Mouse (Mus musculus) naive thymus-derived CD4-positive, alpha-beta T cell, adult 2 months (primary cell): ENCODE measurements around the gene Gipc2.

Source experiments
- DNase-seq: peaks from one replicate; pipeline ENCODE4 v3.0.0-alpha.2; 2011; ENCODE audit warnings: low read depth

Gipc2 gene

DNA sequence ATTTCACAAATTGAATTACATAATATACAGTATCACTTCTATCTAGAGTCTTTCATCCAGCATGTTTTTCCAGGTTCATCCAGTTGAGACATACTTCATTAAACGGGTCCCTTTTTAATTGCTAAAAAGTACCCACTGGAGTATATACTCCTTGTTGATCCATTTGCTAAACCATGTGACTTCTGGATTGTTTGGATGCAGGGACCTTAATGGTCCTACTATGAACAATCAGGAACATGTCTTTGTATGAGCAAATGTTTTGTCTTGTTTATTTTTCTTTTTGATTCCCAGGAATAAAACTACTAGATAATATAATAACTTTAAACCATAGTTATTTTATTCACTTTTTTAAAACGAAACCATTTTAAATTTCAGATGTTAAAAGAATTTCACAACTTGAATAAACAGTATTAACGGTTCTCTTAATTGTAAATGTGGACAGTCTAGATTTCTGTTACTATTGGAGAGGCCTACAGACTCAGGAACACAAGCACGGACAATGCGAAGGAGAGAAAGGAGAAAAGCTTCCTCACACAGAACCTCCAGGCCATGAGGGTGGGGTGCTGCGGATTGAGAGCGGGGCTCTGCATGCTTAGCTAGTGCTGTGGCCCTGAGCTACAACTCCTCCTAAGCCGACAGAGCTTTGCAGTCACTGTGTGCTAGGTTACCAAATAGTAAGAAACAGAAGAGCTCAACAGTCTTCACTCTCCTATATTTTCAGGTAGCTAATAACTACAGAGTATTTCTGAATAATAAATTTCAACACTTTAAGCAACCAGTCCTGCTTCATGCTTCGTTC, 24.8 kb upstream of the Gipc2 start:
- DNase-seq: no peak

DNA sequence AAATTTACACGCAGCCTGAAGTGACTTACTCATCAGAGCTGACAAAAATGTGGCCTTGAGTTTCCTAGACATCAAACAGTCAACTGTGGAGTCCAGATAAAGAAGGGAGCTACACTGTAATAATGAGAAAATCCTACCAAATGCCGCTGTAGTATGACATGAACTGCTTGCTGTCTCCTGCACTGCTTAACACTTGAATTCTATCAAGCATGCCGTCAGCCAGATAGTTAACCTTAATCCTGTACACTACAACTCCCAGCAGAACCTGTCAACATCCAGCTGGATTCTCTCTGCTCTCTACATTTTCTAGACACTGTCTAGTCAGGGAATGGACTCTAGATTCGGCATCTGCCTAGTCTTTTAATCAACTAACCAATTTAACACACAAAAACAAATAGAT, 23.3 kb upstream of the Gipc2 start:
- no peak for DNase-seq

- DNase-seq: no peak
Measured at GRCm38 (mm10) chr3:152186106-152186505, 20.1 kb upstream of the Gipc2 start.

DNA sequence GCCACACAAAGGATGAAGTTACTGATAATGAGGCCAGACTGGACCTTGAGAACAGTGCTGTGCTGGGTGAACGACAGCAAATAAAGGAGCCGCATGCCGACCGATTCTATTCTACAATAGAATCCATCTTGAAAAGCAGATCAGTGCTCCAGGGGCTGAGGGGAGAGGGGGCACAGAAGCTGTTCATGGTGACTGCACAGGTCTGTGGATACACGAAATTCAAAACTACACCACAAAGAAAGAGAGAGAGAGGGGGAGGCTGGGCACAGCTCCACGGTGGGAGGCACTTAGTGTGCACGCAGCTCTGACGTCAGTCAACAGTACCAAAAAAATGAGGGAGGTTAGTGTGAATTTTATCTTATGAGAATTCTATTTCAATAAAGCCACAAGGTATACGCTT, 17.5 kb upstream of the Gipc2 start:
- no peak for DNase-seq

- no peak for DNase-seq
Measured at GRCm38 (mm10) chr3:152180624-152181023, 14.6 kb upstream of the Gipc2 start.

DNA sequence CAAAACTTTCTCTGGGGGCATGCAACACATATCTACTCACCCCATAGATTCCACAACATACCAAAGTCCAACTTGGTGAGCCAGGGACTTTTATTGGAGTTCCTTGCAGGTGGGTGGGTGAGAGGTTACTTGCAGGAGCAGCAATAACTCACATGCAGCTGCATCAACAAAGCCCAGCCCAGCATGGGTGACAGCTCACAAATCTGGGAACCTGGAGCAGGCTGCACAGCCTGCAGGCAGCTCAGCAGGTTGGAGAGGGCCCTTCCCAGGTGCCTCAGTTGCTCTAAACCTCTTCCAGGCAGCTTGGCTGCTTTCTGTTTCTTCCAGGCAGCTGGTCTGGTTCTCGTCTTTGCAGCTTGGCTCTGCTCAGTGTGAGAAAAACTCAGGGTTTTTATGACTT, 13.3 kb upstream of the Gipc2 start:
- DNase-seq: no peak

DNA sequence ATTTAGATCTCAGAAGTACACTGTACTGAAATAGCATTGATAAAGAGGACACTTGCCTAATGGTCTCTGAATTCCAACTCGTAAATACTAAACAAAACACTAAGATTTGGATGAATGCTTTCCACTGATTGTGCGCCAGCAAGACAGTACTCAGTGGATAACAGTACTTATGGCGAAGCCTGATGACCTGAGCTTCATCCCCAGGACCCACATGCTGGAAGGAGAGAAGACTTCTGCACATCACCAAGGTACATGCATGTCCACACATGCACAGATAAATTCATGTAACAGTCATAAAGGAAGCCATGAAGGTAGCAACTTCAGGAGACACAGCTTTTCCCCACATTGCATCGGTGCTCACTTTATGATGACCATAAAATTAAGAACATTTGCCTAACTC, 12.8 kb upstream of the Gipc2 start:
- DNase-seq: no peak

- no peak for DNase-seq
Measured at GRCm38 (mm10) chr3:152172322-152172935, 6.4 kb upstream of the Gipc2 start.

- no peak for DNase-seq
Measured at GRCm38 (mm10) chr3:152171862-152172261, 5.8 kb upstream of the Gipc2 start.

DNA sequence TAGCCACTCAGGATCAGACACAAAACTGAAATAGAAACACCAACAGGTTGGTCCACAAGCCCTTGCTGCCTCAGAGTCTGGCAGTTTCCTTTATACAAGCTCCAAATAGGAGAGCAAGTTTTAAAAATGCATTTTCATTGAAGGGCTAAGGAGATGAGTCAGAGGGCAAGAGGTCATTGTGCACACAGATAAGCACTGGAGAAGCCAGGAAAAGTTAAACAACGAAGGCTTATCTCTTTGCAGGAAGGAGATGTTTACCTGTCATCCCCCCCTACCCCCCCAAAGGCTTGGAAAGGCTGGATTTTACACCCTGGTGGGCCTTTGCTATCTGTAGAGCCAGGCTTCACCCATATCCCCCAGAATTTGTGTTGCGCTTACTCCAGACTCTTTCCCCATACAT, 5.2 kb upstream of the Gipc2 start:
- no peak for DNase-seq

- no peak for DNase-seq
Measured at GRCm38 (mm10) chr3:152170407-152170806, 4.4 kb upstream of the Gipc2 start.

DNA sequence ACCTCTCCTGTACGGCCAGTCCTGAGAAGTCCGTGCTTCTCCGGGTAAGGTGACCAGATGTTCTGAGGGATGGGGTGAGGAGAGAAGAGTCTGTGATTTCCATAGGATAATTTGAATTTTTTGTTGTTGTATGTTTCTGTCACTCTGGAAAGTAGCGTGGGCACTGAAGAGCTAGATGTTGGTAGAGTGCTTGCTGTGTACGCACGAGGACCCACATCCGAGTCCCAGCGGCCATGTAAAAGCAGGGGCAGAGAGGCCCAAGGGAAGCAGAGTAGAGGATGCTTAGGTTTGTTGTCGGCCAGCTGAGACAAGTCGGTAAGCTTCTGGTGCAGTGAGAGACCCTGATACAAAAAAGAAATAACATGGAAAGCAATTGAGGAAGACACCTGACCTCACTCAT, 2.0 kb upstream of the Gipc2 start:
- no peak for DNase-seq

GRCm38 (mm10) chr3:152166699-152167451, 845 bp upstream of the Gipc2 start:
- DNase-seq: no peak

DNA sequence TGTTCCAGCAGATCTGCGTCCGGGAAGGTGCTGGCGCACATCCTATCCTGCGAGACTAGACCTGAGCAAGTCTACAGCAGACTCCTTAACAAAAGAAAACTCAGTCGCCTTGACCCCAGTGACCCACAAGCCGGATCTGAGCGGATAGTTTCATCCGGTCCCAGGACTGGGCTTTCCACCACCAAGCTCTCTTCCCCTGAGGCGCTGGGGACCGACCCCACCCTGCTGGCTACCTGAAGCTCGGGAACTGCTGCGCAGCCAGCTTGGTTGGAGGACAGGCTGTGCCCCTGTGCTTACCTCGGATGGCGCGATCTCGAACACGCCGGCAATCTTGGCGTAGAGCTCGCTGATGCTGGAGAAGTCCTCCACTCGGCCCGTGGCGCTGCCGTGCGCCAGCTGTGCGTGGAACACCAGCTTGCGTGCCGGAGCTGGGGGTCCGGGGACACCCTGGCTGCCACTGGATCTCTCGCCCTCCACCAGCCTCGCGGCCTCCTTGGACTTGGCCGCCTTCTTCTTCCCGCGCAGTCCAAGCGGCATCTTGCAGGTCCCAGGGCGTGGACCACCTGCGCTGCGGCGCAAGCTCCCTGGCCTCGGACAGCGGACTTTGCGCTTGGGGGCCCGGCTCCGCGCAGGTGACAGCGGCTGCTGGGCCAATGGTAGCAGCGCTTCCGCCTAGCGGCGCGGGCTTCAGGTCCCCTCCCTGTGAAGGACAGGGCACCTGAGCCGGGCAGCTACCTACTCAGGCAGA, 505 bp downstream of the Gipc2 start:
- no peak for DNase-seq

GRCm38 (mm10) chr3:152165014-152165350, 1.0 kb downstream of the Gipc2 start:
- no peak for DNase-seq

DNA sequence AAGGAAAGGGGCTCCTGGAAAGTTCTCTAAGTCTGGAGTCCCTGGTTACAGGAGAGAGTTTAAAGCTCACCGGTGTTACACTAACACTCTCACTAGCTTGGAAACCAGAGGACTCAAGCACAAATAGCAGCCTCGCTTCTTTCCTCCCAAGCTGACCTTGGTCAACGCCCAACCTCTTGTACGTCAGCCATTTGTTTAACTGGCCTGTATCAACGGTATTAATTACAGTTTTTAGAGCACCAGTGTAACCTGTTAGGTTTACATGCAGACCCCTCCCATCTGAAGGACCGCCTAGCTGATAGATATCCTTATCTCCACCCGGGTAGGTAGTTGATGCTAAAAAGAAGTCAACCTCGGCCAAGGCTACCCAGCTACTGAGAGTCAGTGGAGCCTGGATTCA, 2.7 kb downstream of the Gipc2 start:
- DNase-seq: no peak

DNA sequence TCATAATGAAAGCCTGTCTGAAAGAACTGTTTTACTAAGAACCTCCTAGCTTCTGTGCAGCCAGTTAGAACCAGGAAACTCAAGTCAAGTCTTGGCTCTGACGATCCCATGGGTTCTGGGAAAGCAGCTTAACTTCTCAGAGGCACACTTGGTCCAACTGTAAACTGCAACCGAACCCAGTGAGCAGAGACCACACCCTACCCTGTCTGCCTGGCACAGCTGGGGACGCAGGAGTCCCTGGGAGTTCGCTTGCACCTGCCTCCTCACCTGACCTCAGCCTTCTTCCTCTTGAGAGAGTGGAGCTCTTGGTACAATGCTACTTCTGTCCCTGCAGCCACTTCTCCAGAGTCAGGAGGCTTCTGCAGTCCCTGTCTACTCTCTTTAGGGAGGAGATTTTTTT, 5.4 kb downstream of the Gipc2 start:
- no peak for DNase-seq

- DNase-seq: no peak
Measured at GRCm38 (mm10) chr3:152159321-152159720, 6.7 kb downstream of the Gipc2 start.

GRCm38 (mm10) chr3:152158344-152159291, 7.4 kb downstream of the Gipc2 start:
- DNase-seq: no peak

GRCm38 (mm10) chr3:152156816-152157496, 9.1 kb downstream of the Gipc2 start:
- no peak for DNase-seq
